Mouse (Mus musculus) heart, embryonic 12.5 days (tissue): ENCODE data around the gene Srbd1. TPM values are rescaled to one million over a fixed set of nuclear protein-coding genes. Genes with fewer than 3 reads are reported as not detected.

ENCODE experiments used
- ATAC-seq: fragments of 200-750 bp; cut with Nextera tagmentation; 2 replicates; pipeline ENCODE4 v1.8.0; 2017; ENCODE audit warnings: moderate TSS enrichment, moderate library complexity; ENCODE audit not compliant: insufficient number of reproducible peaks, low FRiP score
- H3K27ac ChIP-seq: fragments of 300-500 bp; sonication (generic); 2 replicates; pipeline ENCODE4 v1.5.1; 2016; ENCODE audit warnings: mild to moderate bottlenecking, moderate library complexity; ENCODE audit not compliant: poor library complexity, severe bottlenecking
- H3K27me3 ChIP-seq: fragments of 300-500 bp; sonication (generic); replicated peaks from 2 replicates; pipeline ENCODE4 v1.6.1; 2016; ENCODE audit warnings: mild to moderate bottlenecking, moderate library complexity
- H3K36me3 ChIP-seq: fragments of 300-500 bp; sonication (generic); 2 replicates; pipeline ENCODE4 v1.6.1; 2016; ENCODE audit warnings: mild to moderate bottlenecking, moderate library complexity
- H3K4me1 ChIP-seq: fragments of 300-500 bp; sonication (generic); replicated peaks from 2 replicates; pipeline ENCODE4 v1.6.1; 2016; ENCODE audit warnings: mild to moderate bottlenecking
- H3K4me2 ChIP-seq: fragments of 300-500 bp; sonication (generic); 2 replicates; pipeline ENCODE4 v1.6.1; 2016; ENCODE audit warnings: mild to moderate bottlenecking, moderate library complexity
- H3K4me3 ChIP-seq: fragments of 300-500 bp; sonication (generic); 2 replicates; pipeline ENCODE4 v1.5.1; 2016; ENCODE audit warnings: mild to moderate bottlenecking
- H3K9ac ChIP-seq: fragments of 300-500 bp; sonication (generic); 2 replicates; pipeline ENCODE4 v1.6.1; 2016; ENCODE audit warnings: mild to moderate bottlenecking, moderate library complexity
- H3K9me3 ChIP-seq: fragments of 300-500 bp; sonication (generic); replicated peaks from 2 replicates; pipeline ENCODE4 v1.6.1; 2016; ENCODE audit warnings: mild to moderate bottlenecking, moderate library complexity
- WGBS: fragments of 180-500 bp; shearing (Covaris S2); methylation state at CpG from one replicate; pipeline ENCODE4 v1.1.7; 2016; 5-methylcytosine and 5-hydroxymethylcytosine counted together
- polyA plus RNA-seq: library from polyadenylated mRNA; unstranded; fragments of >200 nt; fragmentation: Nextera tagmentation; extraction: Ambion mirVana; gene quantifications from 2 replicates; pipeline ENCODE4 v1.2.1, GENCODE M21; 2016

The Srbd1 gene
- polyA plus RNA-seq, 1 experiment from 2014 or later, result 14.0 TPM

GRCm38 (mm10) chr17:86083207-86083606 lies 61.8 kb downstream of the Srbd1 start:
- Histone ChIP-seq H3K9me3 (no peaks in the 10 kb centered on the region), H3K36me3 (no peaks in the 10 kb centered on the region), H3K4me1 (0 out of 2 replicates have a peak, but pooled peaks cover 4% of the 10 kb centered on the region), H3K4me3 (no peak overlapping the region), H3K27ac (no peak overlapping the region), H3K4me2 (no peak overlapping the region), H3K27me3 (no peaks in the 10 kb centered on the region), H3K9ac (no peak overlapping the region)
- no peak for ATAC-seq
- WGBS, result 81% methylated on average over 7 of the region's 7 CpGs

- Histone ChIP-seq H3K27me3 (no peaks in the 10 kb centered on the region), H3K4me2 (no peak overlapping the region), H3K36me3 (no peaks in the 10 kb centered on the region), H3K9me3 (no peaks in the 10 kb centered on the region), H3K4me3 (no peak overlapping the region), H3K9ac (no peak overlapping the region), H3K27ac (no peak overlapping the region), H3K4me1 (0 out of 2 replicates have a peak, but pooled peaks cover 3% of the 10 kb centered on the region)
- 74% methylated on average over 11 of the region's 11 CpGs for WGBS
- no peak for ATAC-seq
Observed at GRCm38 (mm10) chr17:86078060-86078459, 66.9 kb downstream of the Srbd1 start.

GRCm38 (mm10) chr17:86067444-86067843 lies 77.5 kb downstream of the Srbd1 start:
- Histone ChIP-seq H3K4me1 (no peaks in the 10 kb centered on the region), H3K27ac (no peak overlapping the region), H3K4me2 (no peak overlapping the region), H3K4me3 (no peak overlapping the region), H3K27me3 (no peaks in the 10 kb centered on the region), H3K9ac (no peak overlapping the region), H3K9me3 (no peaks in the 10 kb centered on the region), H3K36me3 (no peaks in the 10 kb centered on the region)
- WGBS, result 90% methylated on average over 3 of the region's 3 CpGs
- ATAC-seq, result no peak

GRCm38 (mm10) chr17:86065833-86066232 lies 79.1 kb downstream of the Srbd1 start:
- ATAC-seq, result no peak
- H3K4me2 ChIP-seq, result no peak overlapping the region
- WGBS, result 92% methylated on average over 7 of the region's 7 CpGs

GRCm38 (mm10) chr17:86063461-86063860 lies 81.5 kb downstream of the Srbd1 start:
- no peak overlapping the region for H3K4me3 ChIP-seq
- WGBS, result 14% methylated on average over 5 of the region's 5 CpGs
- no peaks in the 10 kb centered on the region for H3K9me3 ChIP-seq
- peak; percentile 42; the same call in 1 of the 2 replicates for ATAC-seq
- no peaks in the 10 kb centered on the region for H3K36me3 ChIP-seq
- no peaks in the 10 kb centered on the region for H3K27me3 ChIP-seq
- H3K4me1 ChIP-seq, result no peaks in the 10 kb centered on the region
- H3K9ac ChIP-seq, result no peak overlapping the region
- no peak overlapping the region for H3K4me2 ChIP-seq
- H3K27ac ChIP-seq, result no peak overlapping the region

More at GRCm38 (mm10) chr17:86065833-86066232, 79.1 kb downstream of the Srbd1 start:
- no peaks in the 10 kb centered on the region for H3K9me3 ChIP-seq
- H3K27ac ChIP-seq, result no peak overlapping the region
- no peaks in the 10 kb centered on the region for H3K36me3 ChIP-seq
- no peak overlapping the region for H3K4me3 ChIP-seq
- no peaks in the 10 kb centered on the region for H3K4me1 ChIP-seq
- H3K27me3 ChIP-seq, result no peaks in the 10 kb centered on the region
- H3K9ac ChIP-seq, result no peak overlapping the region

GRCm38 (mm10) chr17:86060911-86061310 lies 84.1 kb downstream of the Srbd1 start:
- Histone ChIP-seq H3K27me3 (no peaks in the 10 kb centered on the region), H3K36me3 (no peaks in the 10 kb centered on the region), H3K4me2 (no peak overlapping the region), H3K4me1 (no peaks in the 10 kb centered on the region), H3K9me3 (no peaks in the 10 kb centered on the region), H3K4me3 (no peak overlapping the region), H3K9ac (no peak overlapping the region), H3K27ac (no peak overlapping the region)
- no peak for ATAC-seq
- 68% methylated on average over 5 of the region's 5 CpGs for WGBS

- Histone ChIP-seq H3K36me3 (no peaks in the 10 kb centered on the region), H3K27me3 (no peaks in the 10 kb centered on the region), H3K9me3 (no peaks in the 10 kb centered on the region), H3K9ac (no peak overlapping the region), H3K27ac (no peak overlapping the region), H3K4me3 (no peak overlapping the region), H3K4me2 (no peak overlapping the region), H3K4me1 (peaks cover 16% of the 10 kb centered on the region)
- WGBS, result 69% methylated on average over 13 of the region's 13 CpGs
- no peak for ATAC-seq
Observed at GRCm38 (mm10) chr17:86040221-86040984, 104.6 kb downstream of the Srbd1 start.

GRCm38 (mm10) chr17:86039741-86040140 lies 105.2 kb downstream of the Srbd1 start:
- Histone ChIP-seq H3K27ac (no peak overlapping the region), H3K9ac (no peak overlapping the region), H3K36me3 (no peaks in the 10 kb centered on the region), H3K9me3 (no peaks in the 10 kb centered on the region), H3K4me2 (no peak overlapping the region), H3K27me3 (no peaks in the 10 kb centered on the region), H3K4me1 (peaks cover 16% of the 10 kb centered on the region), H3K4me3 (no peak overlapping the region)
- 79% methylated on average over 3 of the region's 3 CpGs for WGBS
- no peak for ATAC-seq

GRCm38 (mm10) chr17:86038211-86038648 lies 106.7 kb downstream of the Srbd1 start:
- Histone ChIP-seq H3K36me3 (no peaks in the 10 kb centered on the region), H3K4me2 (peak overlapping the region; percentile 49), H3K27me3 (no peaks in the 10 kb centered on the region), H3K9me3 (no peaks in the 10 kb centered on the region), H3K9ac (no peak overlapping the region), H3K4me1 (peaks cover 16% of the 10 kb centered on the region), H3K27ac (peak overlapping the region; percentile 26; the same call in 1 of the 2 replicates), H3K4me3 (no peak overlapping the region)
- 17% methylated on average over 13 of the region's 13 CpGs for WGBS
- no peak for ATAC-seq

GRCm38 (mm10) chr17:86035576-86035975 lies 109.4 kb downstream of the Srbd1 start:
- H3K27ac ChIP-seq, result no peak overlapping the region
- no peak overlapping the region for H3K4me2 ChIP-seq
- H3K9me3 ChIP-seq, result no peaks in the 10 kb centered on the region
- peaks cover 16% of the 10 kb centered on the region for H3K4me1 ChIP-seq
- WGBS, result 88% methylated on average over 3 of the region's 3 CpGs
- no peak overlapping the region for H3K9ac ChIP-seq
- H3K4me3 ChIP-seq, result no peak overlapping the region
- no peaks in the 10 kb centered on the region for H3K27me3 ChIP-seq
- ATAC-seq, result no peak
- H3K36me3 ChIP-seq, result no peaks in the 10 kb centered on the region

GRCm38 (mm10) chr17:86035146-86035545 lies 109.8 kb downstream of the Srbd1 start:
- peaks cover 13% of the 10 kb centered on the region for H3K4me1 ChIP-seq
- no peaks in the 10 kb centered on the region for H3K9me3 ChIP-seq
- no peak overlapping the region for H3K9ac ChIP-seq
- no peak for ATAC-seq
- 90% methylated on average over 12 of the region's 12 CpGs for WGBS
- H3K4me2 ChIP-seq, result no peak overlapping the region
- no peaks in the 10 kb centered on the region for H3K27me3 ChIP-seq
- no peaks in the 10 kb centered on the region for H3K36me3 ChIP-seq
- H3K27ac ChIP-seq, result no peak overlapping the region
- no peak overlapping the region for H3K4me3 ChIP-seq

- H3K27ac ChIP-seq, result no peak overlapping the region
- WGBS, result 82% methylated on average over 6 of the region's 6 CpGs
- ATAC-seq, result no peak
- H3K9me3 ChIP-seq, result no peaks in the 10 kb centered on the region
- no peaks in the 10 kb centered on the region for H3K36me3 ChIP-seq
- peaks cover 13% of the 10 kb centered on the region for H3K4me1 ChIP-seq
- no peaks in the 10 kb centered on the region for H3K27me3 ChIP-seq
- H3K9ac ChIP-seq, result no peak overlapping the region
- H3K4me2 ChIP-seq, result no peak overlapping the region
- no peak overlapping the region for H3K4me3 ChIP-seq
Observed at GRCm38 (mm10) chr17:86034641-86035040, 110.3 kb downstream of the Srbd1 start.
